ENCODE assay signal across 24 mouse cellular contexts in genomic region chr4:65762116-65762515, GRCm38 (mm10).
DNase-seq lines count a peak whose midpoint lies in the region.
"Had no signal": no experiment of that assay in that cellular context is flagged by ENCODE, and none has a peak within 500 bp of the region (broad histone marks: within the 10 kb centered on the region; RNA-seq: fewer than 3 reads in every experiment).

No protein-coding gene starts in this region.

- H3K4me1 ChIP-seq in embryonic facial prominence, embryonic 10.5 days = peaks cover 2% of the 10 kb centered on the region; the same call in 1 of the 2 replicates
- H3K4me1 ChIP-seq: forebrain, embryonic 10.5 days; heart, embryonic 10.5 days; heart, embryonic 15.5 days had no signal

- H3K27ac ChIP-seq in embryonic facial prominence, embryonic 10.5 days (replicated peaks) = no peak overlapping the region
- H3K27ac ChIP-seq: embryonic facial prominence, embryonic 13.5 days; forebrain, embryonic 10.5 days; heart, embryonic 10.5 days; heart, embryonic 15.5 days; hindbrain, embryonic 13.5 days; kidney, postnatal 0 days; limb, embryonic 12.5 days; neural tube, embryonic 15.5 days had no signal

- peak; percentile 5 for DNase-seq in left cerebral cortex, postnatal 4 days
- no peak for DNase-seq in left cerebral cortex, adult 11 months (ENCODE audit: low spot score)
- peak; percentile 80 for DNase-seq in cerebellum, adult 11-12 months
- peak; percentile 86 for DNase-seq in cerebellum, adult 9-10 months
- DNase-seq in cerebellum, postnatal 36 days = peak; percentile 63 to 67
- DNase-seq in embryonic facial prominence, embryonic 10.5 days (ENCODE audit: low spot score) = no peak
- DNase-seq in kidney, postnatal 4 days = no peak
- DNase-seq: adrenal gland, postnatal 36 days; embryo, embryonic 11 days; gastrocnemius, postnatal 14 days; heart, postnatal 4 days; kidney, adult 8-10 months; liver, postnatal 0 days; midbrain, embryonic 14.5 days; retina, postnatal 1 day; right cerebral cortex, postnatal 14 days had no signal

- WGBS in embryonic facial prominence, embryonic 10.5 days = 81% methylated on average over 3 of the region's 3 CpGs

- no peaks in the 10 kb centered on the region for H3K9me3 ChIP-seq in embryonic facial prominence, embryonic 10.5 days
- H3K9me3 ChIP-seq: embryonic facial prominence, embryonic 13.5 days; forebrain, embryonic 10.5 days; heart, embryonic 10.5 days; heart, embryonic 15.5 days; hindbrain, embryonic 13.5 days; limb, embryonic 12.5 days; neural tube, embryonic 15.5 days had no signal

- no peaks in the 10 kb centered on the region for H3K36me3 ChIP-seq in embryonic facial prominence, embryonic 10.5 days (replicated peaks)
- H3K36me3 ChIP-seq: embryonic facial prominence, embryonic 13.5 days; forebrain, embryonic 10.5 days; heart, embryonic 10.5 days; heart, embryonic 15.5 days; hindbrain, embryonic 13.5 days; limb, embryonic 12.5 days; neural tube, embryonic 15.5 days had no signal

- H3K27me3 ChIP-seq in embryonic facial prominence, embryonic 10.5 days (replicated peaks; ENCODE audit: low read depth, poor library complexity, severe bottlenecking) = no peaks in the 10 kb centered on the region
- H3K27me3 ChIP-seq: embryonic facial prominence, embryonic 13.5 days; heart, embryonic 15.5 days; hindbrain, embryonic 13.5 days; limb, embryonic 12.5 days; neural tube, embryonic 15.5 days had no signal

- no peak overlapping the region for H3K4me3 ChIP-seq in embryonic facial prominence, embryonic 10.5 days
- H3K4me3 ChIP-seq: embryonic facial prominence, embryonic 13.5 days; forebrain, embryonic 10.5 days; heart, embryonic 10.5 days; heart, embryonic 15.5 days; hindbrain, embryonic 13.5 days; limb, embryonic 12.5 days; neural tube, embryonic 15.5 days had no signal

- intact Hi-C loops in left cerebral cortex, postnatal 4 days (cut with DNase I) = no loop called here

Comparison
In these comparisons a context has a peak if more than half of its experiments do, and no peak if none do; other contexts are left out.
1. DNase-seq: peak in left cerebral cortex, postnatal 4 days (single experiment), cerebellum, adult 11-12 months (single experiment), cerebellum, adult 9-10 months (single experiment) and cerebellum, postnatal 36 days (2 of 2); none in left cerebral cortex, adult 11 months (single experiment), embryonic facial prominence, embryonic 10.5 days (single experiment) and kidney, postnatal 4 days (0 of 2).